Mouse (Mus musculus): ENCODE results near the gene Mocs3.

GRCm38 (mm10) chr2:168213788-168214397 lies 16.5 kb upstream of the Mocs3 start:
- TF ChIP-seq CTCF (IDR thresholded peaks at IDR 0.05; ENCODE audit: control insufficient read depth, insufficient read depth, low read length) (0 out of 2 replicates have a peak, but pooled peaks have one; percentile 4), POLR2A (IDR thresholded peaks at IDR 0.05; ENCODE audit: borderline replicate concordance, control insufficient read depth, low read depth, low read length) (no peak)
